Mouse (Mus musculus) forebrain, embryonic 13.5 days (tissue): Measurements from ENCODE around the gene Cadm2. TPM values are rescaled to one million over a fixed set of nuclear protein-coding genes. Genes with fewer than 3 reads are reported as not detected.

ENCODE experiments used
- ATAC-seq: fragments of 200-750 bp; cut with Nextera tagmentation; 2 replicates; pipeline ENCODE4 v1.8.0; 2017
- H3K27ac ChIP-seq: fragments of 300-500 bp; sonication (generic); 2 replicates; pipeline ENCODE4 v1.5.1; 2015; ENCODE audit warnings: inconsistent platforms, mild to moderate bottlenecking, moderate library complexity
- H3K27me3 ChIP-seq: fragments of 300-500 bp; sonication (generic); 2 replicates; pipeline ENCODE4 v1.6.1; 2015; ENCODE audit warnings: mild to moderate bottlenecking, inconsistent platforms
- H3K36me3 ChIP-seq: fragments of 300-500 bp; sonication (generic); 2 replicates; pipeline ENCODE4 v1.6.1; 2015; ENCODE audit warnings: mild to moderate bottlenecking, inconsistent platforms; ENCODE audit not compliant: poor library complexity, severe bottlenecking
- H3K4me1 ChIP-seq: fragments of 300-500 bp; sonication (generic); 2 replicates; pipeline ENCODE4 v1.6.1; 2015; ENCODE audit warnings: inconsistent platforms
- H3K4me2 ChIP-seq: fragments of 300-500 bp; sonication (generic); 2 replicates; pipeline ENCODE4 v1.6.1; 2015; ENCODE audit warnings: inconsistent platforms, mild to moderate bottlenecking, moderate library complexity
- H3K4me3 ChIP-seq: fragments of 300-500 bp; sonication (generic); 2 replicates; pipeline ENCODE4 v1.5.1; 2015; ENCODE audit warnings: mild to moderate bottlenecking, inconsistent platforms
- H3K9ac ChIP-seq: fragments of 300-500 bp; sonication (generic); 2 replicates; pipeline ENCODE4 v1.6.1; 2015; ENCODE audit warnings: mild to moderate bottlenecking, inconsistent platforms
- H3K9me3 ChIP-seq: fragments of 300-500 bp; sonication (generic); replicated peaks from 2 replicates; pipeline ENCODE4 v1.6.1; 2016; ENCODE audit warnings: inconsistent platforms
- WGBS: fragments of 180-500 bp; shearing (Covaris S2); methylation state at CpG from one replicate; pipeline ENCODE4 v1.1.7; 2015; 5-methylcytosine and 5-hydroxymethylcytosine counted together
- polyA plus RNA-seq: library from polyadenylated mRNA; unstranded; fragments of >200 nt; fragmentation: Nextera tagmentation; extraction: Ambion mirVana; gene quantifications from 2 replicates; pipeline ENCODE4 v1.2.1, GENCODE M21; 2015

Gene Cadm2
- polyA plus RNA-seq, 1 experiment from 2014 or later, result 13.7 TPM

GRCm38 (mm10) chr16:67234862-67235261 lies 385.8 kb downstream of the Cadm2 start:
- Histone ChIP-seq H3K9ac (no peak overlapping the region), H3K4me1 (no peaks in the 10 kb centered on the region), H3K27ac (no peak overlapping the region), H3K36me3 (no peaks in the 10 kb centered on the region), H3K4me3 (no peak overlapping the region), H3K9me3 (no peaks in the 10 kb centered on the region), H3K4me2 (no peak overlapping the region), H3K27me3 (no peaks in the 10 kb centered on the region)
- ATAC-seq, result no peak
- 21% methylated on average over 1 of the region's 1 CpGs for WGBS

- no peak for ATAC-seq
- H3K27me3 ChIP-seq, result no peaks in the 10 kb centered on the region
- 60% methylated on average over 1 of the region's 1 CpGs for WGBS
Measured at GRCm38 (mm10) chr16:67226696-67227095, 394.0 kb downstream of the Cadm2 start.

DNA sequence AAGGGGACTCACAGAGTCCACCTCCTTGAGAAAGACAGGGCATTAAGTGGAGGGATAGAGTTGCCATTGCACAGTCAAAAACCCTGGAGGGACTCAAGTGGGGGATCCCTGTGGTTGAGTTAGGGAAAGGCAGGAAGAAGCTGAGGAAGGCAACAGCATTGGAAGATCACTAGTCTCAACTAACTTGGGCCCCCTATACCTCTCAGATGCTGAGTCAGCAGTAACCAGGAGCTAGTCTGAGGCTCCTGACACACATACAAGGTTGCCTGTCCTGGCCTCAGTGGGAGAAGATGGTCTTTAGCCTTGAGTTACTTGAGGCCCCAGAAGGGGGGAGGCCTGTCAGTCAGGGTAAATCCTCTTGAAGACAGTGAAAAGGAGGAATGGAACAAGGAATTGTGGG lies 417.4 kb downstream of the Cadm2 start:
- no peak overlapping the region for H3K4me2 ChIP-seq
- H3K36me3 ChIP-seq, result no peaks in the 10 kb centered on the region
- H3K4me3 ChIP-seq, result no peak overlapping the region
- no peaks in the 10 kb centered on the region for H3K27me3 ChIP-seq
- H3K9ac ChIP-seq, result no peak overlapping the region
- no peak for ATAC-seq
- no peaks in the 10 kb centered on the region for H3K9me3 ChIP-seq
- no peaks in the 10 kb centered on the region for H3K4me1 ChIP-seq
- no peak overlapping the region for H3K27ac ChIP-seq

More at GRCm38 (mm10) chr16:67226696-67227095, 394.0 kb downstream of the Cadm2 start:
- Histone ChIP-seq H3K9me3 (no peaks in the 10 kb centered on the region), H3K9ac (no peak overlapping the region), H3K27ac (no peak overlapping the region), H3K36me3 (no peaks in the 10 kb centered on the region), H3K4me1 (no peaks in the 10 kb centered on the region), H3K4me3 (no peak overlapping the region), H3K4me2 (no peak overlapping the region)

DNA sequence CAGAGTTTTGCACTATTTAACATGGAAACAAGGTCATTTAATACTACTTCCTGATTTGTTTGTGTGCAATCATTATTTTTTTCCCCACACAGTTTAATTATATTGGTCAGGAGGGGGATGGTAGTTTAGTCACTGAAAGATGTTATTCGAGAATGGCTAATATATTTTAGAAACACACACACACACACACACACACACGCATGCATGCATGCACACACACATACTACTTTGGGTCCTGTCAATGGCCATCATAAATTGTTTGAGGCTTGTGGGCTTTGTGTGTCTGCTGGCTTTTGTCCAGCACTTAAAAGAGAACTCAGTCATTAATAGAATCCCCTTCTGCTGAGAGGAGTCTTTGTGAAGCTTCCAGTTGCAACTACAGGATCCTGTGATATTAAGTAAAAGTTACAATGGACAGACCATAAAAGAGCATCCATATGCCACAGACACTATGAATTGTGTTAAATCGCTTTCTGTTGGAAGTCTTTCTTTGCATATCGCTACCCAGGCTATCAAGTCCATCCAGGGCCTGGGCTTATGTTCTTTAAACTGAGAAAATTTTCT lies 427.8 kb downstream of the Cadm2 start:
- 41% methylated on average over 4 of the region's 4 CpGs for WGBS
- peak; percentile 41; the same call in 1 of the 2 replicates for ATAC-seq

GRCm38 (mm10) chr16:67192395-67192794 lies 428.3 kb downstream of the Cadm2 start:
- no peak overlapping the region for H3K27ac ChIP-seq
- 0 out of 2 replicates have a peak, but pooled peaks have one; percentile 41 for ATAC-seq
- H3K9me3 ChIP-seq, result no peaks in the 10 kb centered on the region
- H3K27me3 ChIP-seq, result no peaks in the 10 kb centered on the region
- no peak overlapping the region for H3K4me3 ChIP-seq
- WGBS, result 75% methylated on average over 2 of the region's 2 CpGs
- no peak overlapping the region for H3K4me2 ChIP-seq
- no peaks in the 10 kb centered on the region for H3K36me3 ChIP-seq
- H3K4me1 ChIP-seq, result peaks cover 5% of the 10 kb centered on the region; the same call in 1 of the 2 replicates
- H3K9ac ChIP-seq, result no peak overlapping the region

More for the DNA sequence above, 427.8 kb downstream of the Cadm2 start:
- no peaks in the 10 kb centered on the region for H3K27me3 ChIP-seq
- no peaks in the 10 kb centered on the region for H3K9me3 ChIP-seq
- no peak overlapping the region for H3K9ac ChIP-seq
- no peak overlapping the region for H3K4me2 ChIP-seq
- H3K4me1 ChIP-seq, result peaks cover 5% of the 10 kb centered on the region; the same call in 1 of the 2 replicates
- H3K4me3 ChIP-seq, result no peak overlapping the region
- H3K27ac ChIP-seq, result no peak overlapping the region
- no peaks in the 10 kb centered on the region for H3K36me3 ChIP-seq

DNA sequence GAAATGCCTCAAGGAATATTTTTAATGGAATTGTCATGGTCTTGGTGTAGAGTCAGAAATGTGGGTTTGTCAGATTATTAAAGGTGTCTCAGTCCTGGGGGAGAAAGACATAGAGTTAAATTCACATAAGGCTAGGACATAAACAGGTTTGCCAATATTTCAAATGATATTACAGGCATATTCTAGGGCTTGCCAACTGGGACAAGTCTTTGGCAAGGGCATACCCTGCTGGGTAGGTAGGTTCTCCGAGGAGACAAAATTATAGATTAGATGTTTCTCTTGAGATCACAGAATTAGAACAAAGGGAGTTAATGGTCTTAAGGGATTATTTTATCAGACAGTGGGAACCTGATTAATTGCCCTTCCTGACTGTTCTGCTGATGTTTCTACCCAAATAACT lies 434.4 kb downstream of the Cadm2 start:
- Histone ChIP-seq H3K27me3 (no peaks in the 10 kb centered on the region), H3K9me3 (no peaks in the 10 kb centered on the region), H3K4me1 (no peaks in the 10 kb centered on the region), H3K9ac (no peak overlapping the region), H3K4me2 (no peak overlapping the region), H3K36me3 (no peaks in the 10 kb centered on the region), H3K4me3 (no peak overlapping the region), H3K27ac (no peak overlapping the region)
- 43% methylated on average over 1 of the region's 1 CpGs for WGBS
- ATAC-seq, result no peak

- Histone ChIP-seq H3K4me3 (no peak overlapping the region), H3K9ac (no peak overlapping the region), H3K9me3 (no peaks in the 10 kb centered on the region), H3K4me2 (no peak overlapping the region), H3K27me3 (no peaks in the 10 kb centered on the region), H3K27ac (no peak overlapping the region), H3K36me3 (no peaks in the 10 kb centered on the region), H3K4me1 (no peaks in the 10 kb centered on the region)
- WGBS, result 82% methylated on average over 5 of the region's 5 CpGs
- ATAC-seq, result peak; percentile 58; the same call in 1 of the 2 replicates
Measured at GRCm38 (mm10) chr16:67182958-67183357, 437.8 kb downstream of the Cadm2 start.

DNA sequence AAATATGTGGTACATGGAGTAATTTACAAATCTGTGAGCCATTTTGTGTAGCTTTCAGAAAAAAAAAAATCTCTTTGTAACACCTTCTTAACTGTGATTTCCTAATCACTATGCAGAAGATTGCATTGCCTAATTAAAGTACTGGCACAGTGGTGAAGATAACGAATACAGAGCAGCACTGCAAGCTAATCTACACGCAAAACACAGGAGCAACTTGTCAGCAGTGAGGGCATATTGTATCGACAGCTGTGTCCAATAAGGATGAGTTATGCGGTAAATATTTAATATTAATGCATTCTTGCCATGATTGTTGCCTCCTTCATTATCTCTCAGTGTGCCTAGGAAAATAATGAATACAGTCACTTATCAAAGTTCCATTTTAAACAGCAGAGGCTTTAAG lies 445.3 kb downstream of the Cadm2 start:
- Histone ChIP-seq H3K4me2 (no peak overlapping the region), H3K9ac (no peak overlapping the region), H3K9me3 (no peaks in the 10 kb centered on the region), H3K27ac (no peak overlapping the region), H3K4me3 (no peak overlapping the region), H3K27me3 (no peaks in the 10 kb centered on the region), H3K4me1 (peaks cover 2% of the 10 kb centered on the region; the same call in 1 of the 2 replicates), H3K36me3 (no peaks in the 10 kb centered on the region)
- 43% methylated on average over 4 of the region's 4 CpGs for WGBS
- ATAC-seq, result peak; percentile 90

DNA sequence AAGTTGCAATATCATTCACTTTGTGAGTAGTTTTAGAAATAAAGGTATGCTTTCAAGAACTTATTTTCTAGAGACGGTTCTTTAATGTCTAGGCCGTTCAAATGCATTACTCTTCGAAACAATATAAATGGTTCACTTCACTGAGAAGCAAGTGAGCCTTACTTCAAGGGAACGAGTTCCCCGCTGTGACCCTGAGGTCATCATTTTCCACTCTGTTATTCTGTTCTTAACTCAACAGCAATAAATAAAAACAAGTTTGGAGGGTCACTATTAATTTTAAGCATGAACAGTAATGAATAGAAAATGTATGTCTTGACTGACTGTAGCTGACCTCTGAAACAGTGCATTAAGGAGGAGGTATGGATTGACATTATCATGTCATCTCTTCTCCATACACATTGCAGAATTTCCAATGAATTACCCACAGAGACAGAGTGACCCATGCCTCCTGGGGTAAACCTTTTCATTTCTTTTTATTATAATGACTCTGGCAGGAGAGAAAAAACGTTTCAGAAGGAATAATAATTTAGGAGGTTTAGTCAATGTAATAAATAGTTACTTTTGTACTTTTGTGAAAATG lies 458.4 kb downstream of the Cadm2 start:
- WGBS, result 35% methylated on average over 6 of the region's 6 CpGs
- Histone ChIP-seq H3K4me2 (no peak overlapping the region), H3K4me3 (no peak overlapping the region), H3K27ac (no peak overlapping the region), H3K4me1 (no peaks in the 10 kb centered on the region), H3K27me3 (no peaks in the 10 kb centered on the region), H3K36me3 (no peaks in the 10 kb centered on the region), H3K9me3 (no peaks in the 10 kb centered on the region), H3K9ac (no peak overlapping the region)
- no peak for ATAC-seq

DNA sequence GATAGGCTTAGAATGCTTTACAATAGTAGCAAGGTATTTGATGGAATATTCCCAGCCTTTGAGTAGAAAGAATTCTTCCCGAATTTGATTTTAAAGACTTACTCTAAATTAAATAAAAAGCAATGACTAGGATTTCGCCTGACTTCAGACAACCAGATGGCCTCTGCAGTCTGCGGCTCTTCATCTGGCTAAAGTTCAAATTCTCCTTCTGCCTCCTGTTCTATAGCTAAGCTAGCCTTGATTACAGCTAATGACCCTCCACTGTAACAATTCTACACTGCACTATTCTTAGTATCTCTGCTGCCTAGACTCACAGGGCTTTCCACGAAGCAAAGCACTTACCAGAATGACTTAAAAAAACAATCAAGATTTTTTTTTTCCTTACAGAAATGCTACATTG lies 495.9 kb downstream of the Cadm2 start:
- peak; percentile 62; the same call in 1 of the 2 replicates for ATAC-seq
- Histone ChIP-seq H3K27me3 (no peaks in the 10 kb centered on the region), H3K4me1 (no peaks in the 10 kb centered on the region), H3K4me3 (no peak overlapping the region), H3K9me3 (no peaks in the 10 kb centered on the region), H3K9ac (no peak overlapping the region), H3K36me3 (no peaks in the 10 kb centered on the region), H3K4me2 (no peak overlapping the region), H3K27ac (no peak overlapping the region)
- 78% methylated on average over 4 of the region's 4 CpGs for WGBS

DNA sequence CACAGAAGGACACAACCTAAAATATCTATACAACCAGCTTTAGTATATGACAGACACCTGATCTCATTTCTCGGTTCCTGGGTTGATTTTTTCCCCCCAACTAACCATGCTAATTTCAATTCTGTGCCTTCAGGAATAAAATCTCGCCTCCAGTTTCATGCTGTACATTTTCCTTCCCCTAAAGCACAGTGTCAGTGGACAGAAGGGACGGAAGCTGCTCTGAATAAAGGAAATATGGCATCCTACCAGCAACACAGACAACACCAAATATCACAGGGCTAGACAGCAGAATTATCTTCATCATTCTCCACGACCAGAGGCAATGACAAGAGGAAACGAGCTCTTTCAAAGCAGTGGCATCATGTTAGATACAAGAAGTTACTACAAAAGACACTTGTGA lies 498.2 kb downstream of the Cadm2 start:
- no peaks in the 10 kb centered on the region for H3K4me1 ChIP-seq
- no peaks in the 10 kb centered on the region for H3K27me3 ChIP-seq
- H3K9me3 ChIP-seq, result no peaks in the 10 kb centered on the region
- H3K4me2 ChIP-seq, result no peak overlapping the region
- ATAC-seq, result no peak
- H3K4me3 ChIP-seq, result no peak overlapping the region
- 75% methylated on average over 5 of the region's 5 CpGs for WGBS
- no peak overlapping the region for H3K27ac ChIP-seq
- H3K9ac ChIP-seq, result no peak overlapping the region
- H3K36me3 ChIP-seq, result no peaks in the 10 kb centered on the region

GRCm38 (mm10) chr16:67121781-67122180 lies 498.9 kb downstream of the Cadm2 start:
- H3K27me3 ChIP-seq, result no peaks in the 10 kb centered on the region
- no peak for ATAC-seq

More at GRCm38 (mm10) chr16:67121781-67122180, 498.9 kb downstream of the Cadm2 start:
- H3K4me3 ChIP-seq, result no peak overlapping the region
- H3K36me3 ChIP-seq, result no peaks in the 10 kb centered on the region
- no peak overlapping the region for H3K4me2 ChIP-seq
- no peaks in the 10 kb centered on the region for H3K9me3 ChIP-seq
- no peak overlapping the region for H3K9ac ChIP-seq
- no peaks in the 10 kb centered on the region for H3K4me1 ChIP-seq
- 83% methylated on average over 3 of the region's 3 CpGs for WGBS
- no peak overlapping the region for H3K27ac ChIP-seq
